ENCODE assay signal across 9 mouse cellular contexts in the genomic region with DNA sequence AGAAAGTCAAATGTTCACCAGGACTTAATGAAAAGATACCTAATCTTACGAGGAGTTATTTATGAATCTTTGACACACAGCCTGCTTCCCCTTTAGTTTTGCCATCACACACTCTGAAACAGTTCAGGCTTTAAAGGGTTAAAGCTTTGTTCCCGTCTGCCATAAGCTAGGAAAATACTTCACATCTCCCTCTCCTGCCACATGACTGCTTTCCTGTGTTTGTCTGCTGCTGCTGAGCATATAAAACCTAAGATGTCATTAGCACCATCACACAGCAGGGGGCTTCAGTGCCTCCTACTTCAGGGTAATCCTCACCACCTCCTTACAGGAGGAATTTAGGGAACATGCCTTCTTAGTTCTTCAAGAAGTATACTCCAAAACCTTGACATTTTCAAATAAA. TPM values are rescaled to one million over a fixed set of nuclear protein-coding genes. Genes with fewer than 3 reads are reported as not detected.
DNase-seq lines count a peak whose midpoint lies in the region; ATAC-seq and TF ChIP-seq lines count a peak whose summit lies in the region.
"Had no signal": no experiment of that assay in that cellular context is flagged by ENCODE, and none has a peak within 500 bp of the region (broad histone marks: within the 10 kb centered on the region; RNA-seq: fewer than 3 reads in every experiment).

No protein-coding gene starts in this region.

- no peaks in the 10 kb centered on the region for H3K9me3 ChIP-seq in liver, postnatal 0 days (ENCODE audit: low read length)
- H3K9me3 ChIP-seq: limb, embryonic 15.5 days had no signal

- no peak for DNase-seq in liver, postnatal 0 days
- no peak for DNase-seq in liver
- peak; percentile 80 for DNase-seq in brain, adult 2 months (ENCODE audit: low read depth, low spot score)
- DNase-seq in embryo, embryonic 10.5 days (ENCODE audit: low spot score), result peak; percentile 78
- DNase-seq in urinary bladder, postnatal 10 days (ENCODE audit: low spot score), result no peak

- H3K9ac ChIP-seq in liver, postnatal 0 days (replicated peaks), result no peak overlapping the region
- H3K9ac ChIP-seq: heart, embryonic 12.5 days; limb, embryonic 15.5 days had no signal

- peaks cover 22% of the 10 kb centered on the region for H3K27me3 ChIP-seq in liver, postnatal 0 days (ENCODE audit: insufficient read depth, low read length)

- H3K36me3 ChIP-seq in liver, postnatal 0 days (replicated peaks; ENCODE audit: insufficient read depth, low read length), result no peaks in the 10 kb centered on the region
- H3K36me3 ChIP-seq: heart, embryonic 12.5 days; limb, embryonic 15.5 days had no signal

- 0 out of 2 replicates have a peak, but pooled peaks have one; percentile 14 for TF ChIP-seq CTCF in liver, postnatal 0 days (IDR thresholded peaks at IDR 0.05; ENCODE audit: low read depth)

- H3K4me2 ChIP-seq in liver, postnatal 0 days (ENCODE audit: low read depth, low read length), result no peak overlapping the region
- H3K4me2 ChIP-seq: heart, embryonic 12.5 days; limb, embryonic 15.5 days had no signal

- H3K4me3 ChIP-seq in liver, postnatal 0 days (ENCODE audit: low read depth, low read length), result no peak overlapping the region
- H3K4me3 ChIP-seq: heart, embryonic 12.5 days; limb, embryonic 15.5 days had no signal

- no peaks in the 10 kb centered on the region for H3K4me1 ChIP-seq in liver, postnatal 0 days (ENCODE audit: insufficient read depth)

- no peak for TF ChIP-seq EP300 in liver, postnatal 0 days (IDR thresholded peaks at IDR 0.05; ENCODE audit: low read depth)

- ATAC-seq in liver, postnatal 0 days, result no peak
- ATAC-seq in megakaryocyte progenitor cell, adult 5-6 weeks (replicated peaks; ENCODE audit: poor library complexity), result peak; percentile 44; the same call in 1 of the 2 replicates
- no peak for ATAC-seq in megakaryocyte, adult 5-6 weeks (ENCODE audit: poor library complexity, severe bottlenecking)

- 36% methylated on average over 2 of the region's 2 CpGs for WGBS in liver, postnatal 0 days (ENCODE audit: insufficient replicate concordance)

- no peak overlapping the region for H3K27ac ChIP-seq in liver, postnatal 0 days (ENCODE audit: low read depth)
- H3K27ac ChIP-seq: limb, embryonic 15.5 days had no signal

RNA-seq across cellular contexts. Expression of gene Cadm2, which starts 6.8 kb away (rescaled TPM):
- 0.02 TPM in 1 of 2 replicates, not detected in the other for polyA plus RNA-seq in liver, postnatal 0 days (2015; fragmentation: Nextera tagmentation; extraction: Ambion mirVana)
- not detected in 2 replicates for total RNA-seq in megakaryocyte progenitor cell, adult 5-6 weeks (2015)
- total RNA-seq in megakaryocyte progenitor cell, adult 5-6 weeks (2017), result not detected in 2 replicates
- total RNA-seq in megakaryocyte, adult 5-6 weeks (2015), result not detected in 2 replicates
- total RNA-seq in megakaryocyte, adult 5-6 weeks (2017), result not detected in 2 replicates

Comparison
In these comparisons a context has a peak if more than half of its experiments do, and no peak if none do; other contexts are left out.
1. DNase-seq: peak in brain, adult 2 months (single experiment) and embryo, embryonic 10.5 days (single experiment); none in liver, postnatal 0 days (single experiment), liver (single experiment) and urinary bladder, postnatal 10 days (single experiment).